Mouse (Mus musculus): Measurements from ENCODE around the gene Mr1.

GRCm38 (mm10) chr1:155093145-155093791 lies 53.3 kb downstream of the Mr1 start:
- TF ChIP-seq CTCF (IDR thresholded peaks at IDR 0.05; ENCODE audit: low read depth, low read length): no peak
- TF ChIP-seq GATA1 (IDR thresholded peaks at IDR 0.05; ENCODE audit: borderline replicate concordance, low read length): no peak
- TF ChIP-seq POLR2AphosphoS5 (IDR thresholded peaks at IDR 0.05; ENCODE audit: insufficient replicate concordance, low read depth, low read length): no peak

Measured in G1E (cell line).